Mouse (Mus musculus) cerebellum, postnatal 14 days (tissue): ENCODE measurements around the gene Ints3.
"Not testable (repeated sequence)": the region's sequence is repeated elsewhere in the genome, so short reads cannot be mapped to it uniquely, and the experiment has no call there.

Experiments
- DNase-seq, 2 experiments: peaks; one replicate each; pipeline ENCODE4 v3.0.0; 2021; ENCODE audit warnings: mixed read lengths in 2 of 2

The Ints3 gene

DNA sequence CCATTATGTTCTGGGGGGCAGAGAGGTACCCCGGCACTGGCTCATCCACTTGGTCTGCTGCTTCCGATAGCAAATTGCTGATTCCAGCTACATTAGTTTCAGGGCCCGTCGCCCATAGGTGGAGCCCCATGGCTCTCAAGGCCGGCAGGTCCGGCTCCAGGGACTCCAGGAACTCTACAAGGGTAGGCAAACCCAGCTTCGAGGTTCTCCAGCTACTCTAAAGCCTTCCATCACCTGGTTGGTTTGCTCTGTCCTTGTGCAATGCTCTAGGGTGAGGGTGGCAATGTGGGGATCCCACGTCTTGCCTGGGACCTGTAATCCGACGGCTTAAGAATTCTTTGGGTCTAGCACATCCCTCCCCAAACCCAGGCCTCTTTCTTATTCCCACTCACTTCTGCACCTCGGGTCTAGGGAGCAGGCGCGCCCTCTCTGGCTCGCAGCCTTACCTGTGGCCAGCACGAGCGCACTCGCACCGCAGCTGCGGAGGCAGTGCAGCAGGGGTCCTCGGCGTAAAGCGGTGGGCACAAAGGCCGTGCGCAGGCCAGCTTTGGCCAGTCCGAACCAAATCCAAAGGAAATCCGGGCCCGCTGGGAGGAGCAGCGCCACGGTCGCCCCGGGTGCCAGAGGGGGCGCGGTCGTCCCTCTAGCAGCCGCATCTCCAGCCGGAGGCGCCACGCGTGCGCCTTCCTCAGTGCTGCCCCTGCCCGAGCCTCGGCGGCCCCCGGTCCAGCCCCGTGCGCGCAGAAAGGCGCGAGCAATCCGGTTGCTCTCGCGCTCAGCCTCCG is 44.5 kb downstream of the Ints3 start:
- DNase-seq: peak; percentile 64 to 66

DNA sequence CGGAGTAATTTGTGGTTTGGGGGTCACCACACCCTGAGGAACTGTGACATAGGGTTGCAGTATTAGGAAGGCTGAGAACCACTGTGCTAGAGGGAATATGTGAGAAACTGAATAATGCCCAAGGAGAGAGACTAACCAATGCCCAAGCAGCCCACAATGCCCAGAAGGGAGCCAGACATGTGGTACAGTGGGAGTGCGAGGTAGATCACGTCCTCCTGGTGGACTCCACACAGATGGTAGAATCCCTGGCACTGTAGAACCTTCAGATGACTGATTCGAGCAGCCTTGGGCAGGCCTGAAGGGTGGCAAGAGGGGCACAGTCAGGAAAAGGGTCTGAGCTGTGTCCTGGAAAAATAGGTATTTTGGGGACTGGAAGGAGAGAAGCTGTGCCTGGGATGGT is 45.2 kb downstream of the Ints3 start:
- no peak for DNase-seq

DNA sequence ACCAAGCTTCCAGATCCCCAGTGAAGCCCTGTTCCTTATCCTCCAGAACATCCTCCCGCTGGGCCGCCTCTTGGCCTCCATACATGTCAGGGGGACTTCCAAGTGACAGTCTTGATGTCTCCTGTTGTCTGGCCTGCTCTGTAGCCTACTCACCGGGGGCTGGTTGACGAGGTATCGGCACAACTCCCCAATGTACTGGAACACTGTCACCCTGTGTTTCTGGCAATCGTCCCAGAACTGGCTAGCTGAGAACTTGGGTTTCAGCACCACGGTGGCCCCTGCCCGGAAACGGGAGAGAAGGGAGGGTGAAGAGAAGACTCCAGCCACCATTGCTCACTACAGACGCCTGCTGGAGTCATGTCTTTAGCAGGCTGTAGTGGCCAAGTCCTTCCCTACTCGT is 45.9 kb downstream of the Ints3 start:
- DNase-seq: peak; percentile 44 to 49

DNA sequence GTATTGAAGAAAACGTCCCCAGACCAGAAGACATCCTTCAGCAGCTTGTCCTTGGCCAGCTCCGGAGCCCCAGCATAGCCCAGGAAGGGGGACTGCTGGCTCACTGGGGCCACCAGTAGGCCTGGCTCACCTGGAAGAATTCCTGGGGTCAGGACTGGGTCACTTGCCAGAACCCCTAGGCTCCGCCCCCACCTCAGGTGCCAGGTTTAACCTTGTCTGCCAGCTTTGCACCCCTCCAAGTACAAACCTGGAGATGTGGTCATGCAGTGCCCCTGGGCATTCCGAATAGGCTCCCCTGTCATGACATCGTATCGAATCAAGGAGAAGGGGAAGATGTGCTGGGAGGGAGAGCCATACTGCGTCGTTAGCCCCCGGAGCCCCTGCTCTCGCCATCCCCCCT is 46.6 kb downstream of the Ints3 start:
- DNase-seq: no peak

DNA sequence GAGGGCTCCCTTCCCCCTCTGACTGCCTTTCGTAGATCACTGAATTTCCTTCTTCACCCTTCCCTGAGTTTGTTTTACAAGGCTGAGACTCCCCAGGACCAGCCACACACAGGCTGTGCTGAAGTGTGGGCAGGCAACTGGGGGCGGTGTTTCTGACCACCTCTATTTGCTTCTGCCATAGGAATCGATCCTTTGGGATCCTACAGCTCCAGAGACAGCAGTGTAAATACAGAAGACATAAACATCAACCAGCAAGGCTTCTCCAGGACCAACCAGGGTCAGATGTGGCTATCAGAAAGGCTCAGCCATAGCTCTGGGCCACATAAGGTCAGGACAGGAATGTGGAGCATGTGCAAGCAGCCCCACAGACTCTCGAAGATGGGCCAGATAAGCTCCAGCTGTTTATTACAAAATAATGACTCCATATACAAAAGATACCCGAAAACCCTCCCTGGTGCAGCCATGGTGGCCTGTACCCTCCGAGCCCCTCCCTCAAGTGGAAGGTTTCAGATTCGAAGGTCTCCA is 48.5 kb downstream of the Ints3 start:
- no peak for DNase-seq

DNA sequence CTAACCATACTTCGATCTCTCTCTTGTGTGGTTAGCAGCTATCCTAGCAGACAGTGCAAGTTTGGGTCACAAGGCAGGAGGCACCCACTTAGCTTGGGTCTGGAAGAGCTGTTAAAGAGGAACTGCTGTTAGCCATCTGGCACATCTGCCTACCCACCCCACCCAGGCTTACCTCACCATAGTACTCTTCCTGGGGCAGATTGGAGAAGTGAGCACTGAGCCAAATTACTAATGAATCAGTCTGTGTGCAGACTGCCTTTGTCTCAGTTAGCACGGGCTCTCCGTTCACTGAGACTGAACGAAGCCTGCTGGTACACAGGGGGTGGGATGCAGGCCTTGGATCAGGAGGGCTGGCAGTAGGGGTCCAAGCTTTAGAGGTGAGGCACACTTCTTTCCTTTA is 49.7 kb downstream of the Ints3 start:
- DNase-seq: peak; percentile 37 to 43

DNA sequence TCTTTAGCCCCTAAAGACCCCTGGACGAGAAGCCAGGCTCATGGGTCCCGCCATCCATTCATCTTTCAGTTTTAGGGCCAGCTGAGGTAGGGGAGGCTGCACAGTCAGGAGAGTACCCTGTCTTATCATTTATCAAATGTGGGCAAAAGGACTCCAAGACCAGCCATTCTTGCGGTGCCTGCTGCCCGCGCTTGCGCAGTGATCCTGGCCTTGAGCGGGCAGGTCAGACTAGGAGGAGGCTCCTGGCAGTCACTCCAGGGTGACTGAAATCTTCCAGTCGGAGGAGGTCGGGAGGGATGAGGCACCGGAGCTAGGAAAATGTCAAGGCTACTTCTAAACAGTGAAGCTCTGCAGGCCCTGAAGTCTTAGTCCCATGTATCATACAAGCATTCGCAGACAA is 51.7 kb downstream of the Ints3 start:
- DNase-seq: no peak

DNA sequence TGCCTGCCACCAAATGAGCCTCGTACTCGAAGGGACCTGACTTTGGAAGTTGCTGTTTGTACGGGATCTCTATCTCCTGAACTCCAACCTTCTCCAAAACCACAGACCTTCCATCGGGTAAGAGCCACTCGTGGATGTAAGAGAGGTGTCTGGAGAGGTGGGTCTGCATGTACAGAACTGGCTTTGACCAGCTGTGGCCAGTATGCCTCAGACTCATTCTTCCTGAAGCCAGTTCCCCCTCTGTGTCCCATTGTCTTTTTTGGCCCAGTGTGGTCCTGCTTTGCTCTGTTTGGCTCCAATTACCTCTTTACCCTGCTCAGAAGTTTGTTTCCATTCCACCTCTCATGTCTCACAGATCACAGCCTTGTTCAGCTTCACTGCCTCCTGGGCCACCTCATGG is 54.9 kb downstream of the Ints3 start:
- no peak for DNase-seq

DNA sequence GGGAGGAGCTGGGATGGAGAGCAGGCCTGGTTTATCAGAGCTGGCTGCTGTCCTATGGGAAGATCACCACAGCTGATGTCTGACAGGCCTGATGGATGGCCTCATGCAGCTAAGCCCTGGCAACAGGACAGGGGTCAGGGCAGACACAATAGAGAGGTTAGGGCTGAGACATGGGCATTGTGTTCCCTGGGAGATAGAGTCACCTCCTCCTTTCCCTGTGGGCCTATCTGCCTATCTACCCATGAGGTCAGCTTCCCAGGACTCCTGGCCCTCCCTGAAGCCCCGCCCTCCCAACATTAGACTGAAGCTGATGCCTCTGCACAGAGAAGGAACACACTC is 57.2 kb downstream of the Ints3 start:
- no peak for DNase-seq

DNA sequence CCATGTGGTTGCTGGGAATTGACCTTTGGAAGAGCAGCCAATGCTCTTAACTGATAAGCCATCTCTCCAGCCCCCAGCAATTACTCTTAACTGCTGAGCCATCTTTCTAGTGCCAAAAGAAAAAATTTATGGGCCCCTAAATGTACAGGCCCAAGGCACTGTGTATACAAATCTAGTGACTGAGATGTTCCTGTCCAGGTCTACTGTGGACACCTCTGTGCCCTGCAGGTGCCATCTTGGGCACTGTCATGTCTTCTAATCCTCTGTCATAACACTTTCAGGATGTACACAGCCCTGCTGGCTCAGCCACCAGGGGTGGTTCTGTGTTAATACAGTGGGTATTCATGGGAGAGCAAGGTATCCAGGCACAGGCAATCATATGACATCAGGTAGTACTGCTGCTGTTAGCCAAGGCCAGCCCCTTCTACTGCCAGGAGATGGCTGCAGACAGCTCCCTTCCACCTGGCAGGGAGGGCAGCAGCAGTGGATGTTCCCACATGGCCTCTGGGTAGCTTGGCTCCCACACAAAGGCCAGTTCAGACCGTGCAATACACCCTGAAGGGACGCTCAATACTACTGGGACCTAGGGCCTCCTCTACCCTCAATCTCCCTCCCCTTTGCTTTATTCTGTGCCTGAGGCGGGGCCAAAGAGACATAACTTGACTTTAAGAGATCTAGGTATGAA is 57.7 kb downstream of the Ints3 start:
- DNase-seq: no peak

DNA sequence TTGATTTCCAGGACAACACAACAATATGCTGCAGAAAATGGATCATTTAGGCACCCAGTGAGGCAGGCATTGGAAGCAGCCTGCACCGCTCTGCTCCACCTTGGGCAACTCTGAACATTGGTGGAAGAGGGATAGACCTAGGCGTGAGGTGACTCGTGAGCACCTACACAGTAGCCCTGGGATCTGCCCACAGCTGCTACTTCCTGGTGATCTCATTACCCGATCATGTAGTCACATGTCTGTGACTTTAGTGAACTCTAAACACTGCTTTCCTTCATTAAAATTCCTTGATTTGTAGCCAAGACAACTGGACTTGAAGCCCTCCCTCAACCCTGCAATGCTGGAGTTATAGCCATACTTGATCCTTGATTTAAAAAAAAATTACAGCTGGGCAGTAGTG is 59.1 kb downstream of the Ints3 start:
- no peak for DNase-seq

DNA sequence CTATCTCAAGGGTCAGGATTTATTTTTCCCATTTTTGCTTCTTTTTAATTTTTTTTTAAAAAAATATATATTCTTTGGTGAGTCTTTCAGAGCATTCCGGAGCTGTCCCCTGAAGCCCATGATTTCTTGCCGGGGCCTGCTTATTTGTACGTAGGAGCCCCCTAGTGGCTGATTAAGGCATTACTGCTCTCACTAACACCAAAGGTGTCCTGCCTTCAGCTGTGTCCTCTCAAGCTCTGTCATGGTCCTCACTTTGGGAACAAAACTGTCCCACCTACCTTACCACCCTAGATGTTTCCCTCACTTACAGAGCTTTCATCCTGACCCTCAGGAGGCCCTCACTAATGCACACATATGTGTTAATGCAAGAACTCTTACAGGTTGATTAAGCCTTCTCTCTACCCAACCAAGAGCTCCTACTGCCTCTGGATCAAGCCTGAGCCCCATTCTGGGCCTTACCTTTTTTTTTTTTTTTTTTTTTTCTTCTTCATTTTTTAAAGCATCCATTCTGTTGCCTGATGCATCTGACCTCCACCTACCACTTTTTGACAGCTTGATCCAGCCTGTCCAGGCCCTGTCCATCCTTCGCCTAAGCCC is 59.9 kb downstream of the Ints3 start:
- DNase-seq: peak; percentile 92 to 95

DNA sequence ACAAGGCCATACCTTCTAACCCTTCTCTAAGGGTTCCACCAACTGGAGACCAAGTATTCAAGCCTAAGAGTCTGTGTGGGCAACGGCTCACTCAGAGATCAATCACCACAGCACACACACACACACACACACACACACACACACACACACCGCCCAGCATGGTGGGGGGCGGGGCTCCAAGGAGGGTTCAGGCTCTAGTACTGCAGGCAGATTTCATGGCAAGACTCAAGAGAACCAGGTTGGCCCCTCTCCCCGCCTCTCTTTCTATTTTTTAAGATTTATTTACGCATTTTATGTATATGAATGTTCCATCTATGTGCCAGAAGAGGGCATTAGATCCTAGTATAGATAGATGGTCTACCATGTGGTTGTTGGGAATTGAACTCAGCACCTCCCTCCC is 60.6 kb downstream of the Ints3 start:
- DNase-seq: no peak

DNA sequence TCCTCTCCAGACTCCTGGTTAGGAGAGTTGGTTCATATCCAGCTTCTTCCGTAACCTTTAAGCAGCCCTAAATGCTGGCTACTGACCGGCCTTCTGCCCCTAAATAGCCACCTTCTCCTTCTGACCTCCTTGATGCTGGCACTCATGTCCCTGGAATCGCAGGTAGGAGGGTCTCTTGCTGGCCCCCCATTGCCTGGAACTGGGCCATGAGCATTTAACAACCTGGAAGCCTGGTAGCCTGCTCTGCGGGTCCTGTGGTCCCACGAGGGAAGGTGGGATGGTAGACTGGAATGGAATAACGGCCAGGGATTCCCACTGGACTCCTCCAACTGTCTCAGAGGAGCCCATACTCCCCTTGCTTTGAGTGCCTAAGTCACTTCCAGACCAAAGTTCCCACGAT is 61.6 kb downstream of the Ints3 start:
- DNase-seq: no peak

DNA sequence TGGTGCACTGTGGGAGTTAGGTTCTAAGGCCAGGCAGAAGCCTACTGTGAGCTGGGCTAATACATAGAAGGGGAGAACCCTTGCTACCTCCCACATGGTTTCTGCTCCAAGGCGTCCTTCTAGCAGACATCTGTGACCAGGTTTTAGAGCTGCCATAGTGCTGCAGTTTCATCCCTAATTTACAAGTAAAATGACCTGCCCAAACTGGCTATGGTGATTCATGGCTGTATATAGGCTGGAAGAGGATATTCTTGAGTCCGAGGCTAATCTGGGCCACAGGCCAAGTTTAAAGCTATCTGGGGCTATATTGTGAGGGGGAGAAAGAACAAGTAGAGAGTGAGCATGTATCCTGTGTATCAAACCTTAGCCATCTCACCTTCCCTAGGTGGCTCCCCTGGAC is 64.4 kb downstream of the Ints3 start:
- DNase-seq: no peak

DNA sequence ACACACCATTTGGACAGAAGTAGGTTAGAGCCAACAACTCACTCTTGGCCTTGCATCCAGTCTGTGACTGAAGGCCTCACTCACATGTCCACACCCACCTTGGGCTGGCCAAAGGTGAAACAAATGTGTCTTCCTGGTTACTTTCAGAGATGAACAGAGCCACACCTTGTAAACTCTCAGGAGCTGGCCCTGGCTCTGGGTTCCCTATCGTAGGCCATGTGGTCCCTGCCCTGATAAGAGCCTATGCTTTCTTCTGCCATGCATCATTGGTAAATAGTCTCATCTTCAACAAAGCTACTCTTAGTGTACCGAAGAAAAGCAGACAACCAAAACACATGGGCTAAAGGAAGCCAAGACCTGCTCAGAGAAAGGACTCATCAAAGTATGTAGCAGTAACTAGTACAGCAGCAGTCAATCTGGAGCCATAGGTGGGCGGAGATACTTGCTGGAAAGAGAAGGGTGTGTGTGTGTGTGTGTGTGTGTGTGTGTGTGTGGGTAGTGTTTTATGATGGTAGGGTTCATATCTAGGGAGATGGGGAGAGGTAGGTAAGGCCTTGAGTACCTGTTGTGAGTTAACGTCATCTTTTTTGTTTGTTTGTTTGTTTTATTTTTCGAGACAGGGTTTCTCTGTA is 66.3 kb downstream of the Ints3 start:
- DNase-seq: no peak

DNA sequence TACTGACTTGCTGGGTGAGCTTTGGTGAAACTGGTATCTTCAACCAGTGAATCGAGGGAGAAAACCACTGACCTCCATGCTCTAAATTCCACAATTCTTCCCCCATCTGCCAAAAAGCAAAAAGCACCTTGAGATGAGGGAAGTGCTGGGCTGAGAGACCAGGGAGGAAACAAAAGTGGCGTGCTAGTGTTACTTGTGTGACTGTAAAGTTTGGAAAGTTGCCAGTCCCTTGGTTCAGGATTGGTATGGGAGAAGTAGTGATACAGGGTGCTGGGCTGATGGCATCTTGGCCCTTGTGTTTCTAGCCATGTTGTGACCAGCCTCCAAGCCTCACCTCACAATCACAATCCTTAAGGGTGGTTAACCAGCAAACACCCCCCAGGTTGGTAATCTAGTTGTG is 71.1 kb downstream of the Ints3 start:
- no peak for DNase-seq

DNA sequence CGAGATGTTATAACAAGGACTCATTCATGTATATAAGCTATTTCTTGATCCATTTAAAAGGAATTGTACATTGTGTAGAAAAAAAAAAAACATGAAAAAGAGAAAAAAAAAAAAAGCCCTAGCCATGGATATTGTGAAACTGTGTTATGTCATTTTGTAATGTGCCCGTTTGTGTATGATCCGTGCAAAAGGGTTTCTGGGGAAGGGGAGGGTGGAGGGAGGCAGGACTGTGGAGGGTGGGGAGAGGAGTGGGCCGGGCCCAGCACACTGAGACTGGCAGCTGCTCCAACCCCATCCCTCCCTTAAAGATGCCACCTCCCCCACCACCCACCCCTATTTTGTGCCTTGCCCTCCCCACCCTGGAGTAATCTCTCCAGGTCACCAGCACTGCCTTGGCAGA is 71.9 kb downstream of the Ints3 start:
- DNase-seq: no peak

DNA sequence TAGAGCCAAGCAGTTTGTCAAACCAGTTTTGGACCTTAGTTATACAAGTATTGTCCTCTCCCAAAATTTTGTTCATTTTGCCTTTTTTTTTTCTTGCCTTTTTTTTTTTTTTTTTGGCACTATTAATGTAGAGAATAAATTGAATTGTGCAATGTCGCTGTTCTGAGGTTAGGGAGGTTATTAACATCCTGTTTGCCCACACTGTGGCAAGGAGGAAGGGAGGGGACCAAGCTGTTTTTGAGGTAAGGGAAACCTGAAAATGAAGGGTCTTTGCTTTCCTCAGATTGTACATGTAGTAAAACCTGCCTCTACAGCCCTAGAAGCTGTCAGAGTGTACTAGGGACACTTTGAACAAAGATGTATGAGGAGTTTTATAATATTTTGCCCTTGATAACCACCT is 74.2 kb downstream of the Ints3 start:
- DNase-seq: no peak

DNA sequence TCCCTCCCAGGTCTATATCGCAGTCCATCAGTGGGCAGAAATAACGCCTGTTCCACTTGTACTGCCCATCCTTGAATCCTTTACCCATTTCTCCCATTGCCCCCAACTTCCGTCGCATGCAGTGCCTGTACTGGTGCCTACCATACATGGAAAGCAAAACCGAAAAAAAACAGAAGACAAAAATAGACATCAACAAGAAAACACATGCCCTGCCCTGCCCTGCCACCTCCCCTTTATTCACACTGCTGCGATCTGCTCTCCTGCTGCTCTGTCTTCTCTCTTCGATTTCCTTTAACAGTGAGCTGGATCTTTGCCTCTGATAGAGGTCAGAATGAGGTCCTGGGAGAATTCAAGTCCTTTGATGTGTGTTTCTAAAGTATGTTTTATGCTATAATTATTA is 75.5 kb downstream of the Ints3 start:
- no peak for DNase-seq

DNA sequence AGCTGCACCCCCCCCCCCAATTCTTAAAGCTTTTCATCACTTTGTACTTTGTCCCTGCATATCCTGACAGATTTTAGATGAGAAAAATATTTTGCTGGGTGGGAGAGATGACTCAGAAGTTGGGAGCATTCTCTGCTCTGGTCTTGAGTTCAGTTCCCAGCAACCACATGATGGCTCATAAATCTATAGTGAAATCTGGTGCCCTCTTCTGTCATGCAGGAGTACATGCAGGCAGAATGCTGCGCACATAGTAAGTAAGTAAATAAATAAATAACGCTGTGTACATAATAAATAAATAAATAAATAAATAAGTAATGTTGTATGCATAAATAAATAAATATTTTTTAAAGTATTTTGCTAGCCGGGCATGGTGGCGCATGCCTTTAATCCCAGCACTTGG is 85.6 kb downstream of the Ints3 start:
- no peak for DNase-seq

DNA sequence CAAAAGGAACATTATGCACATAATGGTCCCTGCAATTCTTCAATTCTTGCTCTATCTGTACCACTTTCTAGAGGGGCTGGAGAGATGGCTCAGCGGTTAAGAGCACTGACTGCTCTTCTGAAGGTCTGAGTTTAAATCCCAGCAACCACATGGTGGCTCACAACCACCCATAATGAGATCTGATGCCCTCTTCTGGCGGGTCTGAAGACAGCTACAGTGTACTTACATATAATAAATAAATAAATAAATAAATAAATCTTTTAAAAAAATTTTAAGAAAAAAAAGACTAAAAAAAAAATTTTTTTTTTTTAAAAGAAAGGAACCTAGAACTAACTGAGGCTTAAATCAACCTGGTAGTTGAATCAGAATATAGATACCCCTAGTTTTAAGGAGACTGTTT is 90.6 kb downstream of the Ints3 start:
- DNase-seq: not testable (repeated sequence)
